ENCODE assay signal across 16 mouse cellular contexts in the genomic region with DNA sequence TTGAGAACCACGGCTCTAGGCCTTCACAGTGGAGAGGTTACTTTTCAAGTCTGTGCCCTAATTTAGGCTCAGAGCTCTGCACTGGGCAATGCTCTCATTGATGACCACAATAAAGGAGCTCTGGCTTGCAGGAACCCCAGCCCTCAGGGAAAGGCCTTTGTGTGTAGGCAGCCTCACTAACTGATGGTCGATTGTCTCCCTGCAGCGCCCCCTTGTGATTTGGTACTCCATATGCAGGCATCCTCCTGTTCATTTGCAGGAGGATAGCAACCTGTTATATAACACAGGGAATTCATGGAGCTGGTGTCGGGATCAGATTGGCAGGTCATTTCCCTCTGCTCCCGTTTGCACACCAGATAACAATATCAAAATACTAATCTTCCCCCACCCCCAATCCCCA. TPM values are rescaled to one million over a fixed set of nuclear protein-coding genes. Genes with fewer than 3 reads are reported as not detected.
A peak's percentile ranks its signal among the peaks of the same experiment; 100 is the strongest.
DNase-seq lines count a peak whose midpoint lies in the region.
"Had no signal": no experiment of that assay in that cellular context is flagged by ENCODE, and none has a peak within 500 bp of the region (broad histone marks: within the 10 kb centered on the region; RNA-seq: fewer than 3 reads in every experiment).

No protein-coding gene starts in this region.

- DNase-seq in cerebellum, postnatal 14 days = peak; percentile 17 to 45
- no peak for DNase-seq in cerebellum, adult 18-20 months
- peak; percentile 25 to 37 for DNase-seq in layer of hippocampus, postnatal 10 days (ENCODE audit: low spot score in 2 of 2)
- DNase-seq in layer of hippocampus, adult 8-10 months (ENCODE audit: low spot score in 2 of 2) = no peak
- DNase-seq in testis, postnatal 10 days (ENCODE audit: low spot score) = peak; percentile 43
- no peak for DNase-seq in testis, postnatal 14 days (ENCODE audit: low spot score)
- no peak for DNase-seq in heart, postnatal 36 days
- no peak for DNase-seq in heart, adult 8-10 months (ENCODE audit: low spot score)
- DNase-seq: adrenal gland, postnatal 25 days; cerebellum, adult 2 months; heart, adult 18-20 months; kidney, adult 8-10 months; layer of hippocampus, postnatal 36 days; lung, postnatal 4 days; thymus, adult 18-20 months had no signal

- intact Hi-C loops in heart, postnatal 36 days (cut with DNase I) = no loop called here

RNA-seq across cellular contexts. Expression of a gene that starts 59.6 kb away (rescaled TPM):
- 1 to 10 TPM; 3.3 to 3.6 TPM for total RNA-seq in layer of hippocampus, postnatal 10 days (2021)
- 1 to 10 TPM; 1.7 to 3.0 (median 2.3) TPM for total RNA-seq in layer of hippocampus, adult 8-10 months (2022)
- total RNA-seq in heart, postnatal 36 days (2021) = not detected
- not detected for total RNA-seq in heart, adult 8-10 months (2022)
- total RNA-seq: heart, adult 18-20 months; hematopoietic stem cell, adult 5-6 weeks had no signal

Comparison
In these comparisons a context has a peak if more than half of its experiments do, and no peak if none do; other contexts are left out.
1. DNase-seq: peak in cerebellum, postnatal 14 days (2 of 2), layer of hippocampus, postnatal 10 days (2 of 2) and testis, postnatal 10 days (single experiment); none in cerebellum, adult 18-20 months (0 of 2), layer of hippocampus, adult 8-10 months (0 of 2), testis, postnatal 14 days (single experiment), heart, postnatal 36 days (0 of 2) and heart, adult 8-10 months (single experiment).